Mouse (Mus musculus) heart, embryonic 14.5 days (tissue): Measurements from ENCODE around the gene Cradd. TPM values are rescaled to one million over a fixed set of nuclear protein-coding genes. Genes with fewer than 3 reads are reported as not detected.
A peak's percentile ranks its signal among the peaks of the same experiment; 100 is the strongest.

Source experiments
- ATAC-seq: fragments of 200-750 bp; cut with Nextera tagmentation; 2 replicates; pipeline ENCODE4 v1.8.0; 2017; ENCODE audit warnings: low read depth, moderate TSS enrichment; ENCODE audit not compliant: insufficient number of reproducible peaks, insufficient read depth, low FRiP score
- H3K27ac ChIP-seq, 2 experiments: fragments of 200-500 bp in 1 of 2; fragments of 300-500 bp in 1 of 2; sonication (generic) in 1 of 2; replicated peaks in 1 of 2; 2 replicates each; pipeline ENCODE4 v1.5.1; 2012 to 2014; ENCODE audit warnings: low read depth in 2 of 2, low read length in 2 of 2, control low read depth in 1 of 2, mild to moderate bottlenecking in 1 of 2, mixed read lengths in 1 of 2; ENCODE audit not compliant: control insufficient read depth in 1 of 2, insufficient read depth in 1 of 2
- H3K27me3 ChIP-seq: fragments of 300-500 bp; sonication (generic); 2 replicates; pipeline ENCODE4 v1.6.1; 2014; ENCODE audit warnings: mild to moderate bottlenecking, low read length, control low read depth; ENCODE audit not compliant: control insufficient read depth, insufficient read depth
- H3K36me3 ChIP-seq: fragments of 300-500 bp; sonication (generic); 2 replicates; pipeline ENCODE4 v1.6.1; 2014; ENCODE audit warnings: mild to moderate bottlenecking, control low read depth, low read length, mixed read lengths; ENCODE audit not compliant: control insufficient read depth, insufficient read depth
- H3K4me1 ChIP-seq, 2 experiments: fragments of 200-500 bp in 1 of 2; fragments of 300-500 bp in 1 of 2; sonication (generic) in 1 of 2; 2 replicates each; pipeline ENCODE4 v1.6.1; 2012 to 2014; ENCODE audit warnings: low read length in 2 of 2, control low read depth in 1 of 2, mixed read lengths in 1 of 2; ENCODE audit not compliant: control insufficient read depth in 2 of 2, insufficient read depth in 2 of 2
- H3K4me2 ChIP-seq: fragments of 300-500 bp; sonication (generic); 2 replicates; pipeline ENCODE4 v1.6.1; 2014; ENCODE audit warnings: mild to moderate bottlenecking, low read length
- H3K4me3 ChIP-seq, 2 experiments: fragments of 200-500 bp in 1 of 2; fragments of 300-500 bp in 1 of 2; sonication (generic) in 1 of 2; 2 replicates each; pipeline ENCODE4 v1.5.1; 2012 to 2014; ENCODE audit warnings: low read length in 2 of 2, mild to moderate bottlenecking in 2 of 2, control low read depth in 1 of 2, low read depth in 1 of 2, moderate library complexity in 1 of 2; ENCODE audit not compliant: control insufficient read depth in 1 of 2, insufficient read depth in 1 of 2
- H3K9ac ChIP-seq: fragments of 300-500 bp; sonication (generic); 2 replicates; pipeline ENCODE4 v1.6.1; 2014; ENCODE audit warnings: mild to moderate bottlenecking, low read length
- H3K9me3 ChIP-seq: fragments of 300-500 bp; sonication (generic); 2 replicates; pipeline ENCODE4 v1.6.1; 2016; ENCODE audit warnings: low read length, control low read depth; ENCODE audit not compliant: control insufficient read depth
- WGBS: fragments of 180-500 bp; shearing (Covaris S2); extraction: QIAGEN DNeasy Blood & Tissue Kit; methylation state at CpG from one replicate; pipeline ENCODE4 v1.1.7; 2014; 5-methylcytosine and 5-hydroxymethylcytosine counted together
- polyA plus RNA-seq: library from polyadenylated mRNA; unstranded; fragments of >200 nt; fragmentation: Nextera tagmentation; extraction: Ambion mirVana; gene quantifications from 2 replicates; pipeline ENCODE4 v1.2.1, GENCODE M21; 2014

The Cradd gene
- polyA plus RNA-seq, 1 experiment from 2014 or later: 12.3 TPM

- Histone ChIP-seq H3K4me2 (no peak overlapping the region), H3K9me3 (no peaks in the 10 kb centered on the region), H3K27me3 (no peaks in the 10 kb centered on the region), H3K9ac (no peak overlapping the region), H3K4me1 (peaks cover 0 to 11% of the 10 kb centered on the region in 2 experiments; a peak in 2 of 4 replicates), H3K36me3 (no peaks in the 10 kb centered on the region), H3K27ac (no peak overlapping the region), H3K4me3 (no peak overlapping the region)
- no peak for ATAC-seq
- WGBS: 80% methylated on average over 3 of the region's 3 CpGs
Measured at GRCm38 (mm10) chr10:95332596-95332995, 8.7 kb upstream of the Cradd start.

GRCm38 (mm10) chr10:95330375-95331363 lies 6.7 kb upstream of the Cradd start:
- no peak overlapping the region for H3K9ac ChIP-seq
- ATAC-seq: no peak
- H3K9me3 ChIP-seq: no peaks in the 10 kb centered on the region
- no peaks in the 10 kb centered on the region for H3K4me1 ChIP-seq
- WGBS: 85% methylated on average over 9 of the region's 9 CpGs
- H3K4me3 ChIP-seq: no peak overlapping the region
- no peak overlapping the region for H3K4me2 ChIP-seq
- H3K27ac ChIP-seq: no peak overlapping the region
- no peaks in the 10 kb centered on the region for H3K27me3 ChIP-seq
- no peaks in the 10 kb centered on the region for H3K36me3 ChIP-seq

GRCm38 (mm10) chr10:95329884-95330283 lies 6.0 kb upstream of the Cradd start:
- no peak overlapping the region for H3K4me3 ChIP-seq
- WGBS: 96% methylated on average over 1 of the region's 1 CpGs
- no peaks in the 10 kb centered on the region for H3K36me3 ChIP-seq
- H3K27me3 ChIP-seq: no peaks in the 10 kb centered on the region
- no peak overlapping the region for H3K27ac ChIP-seq
- H3K4me1 ChIP-seq: no peaks in the 10 kb centered on the region
- no peak for ATAC-seq
- no peaks in the 10 kb centered on the region for H3K9me3 ChIP-seq
- H3K9ac ChIP-seq: no peak overlapping the region
- no peak overlapping the region for H3K4me2 ChIP-seq

GRCm38 (mm10) chr10:95324278-95324631 lies 322 bp upstream of the Cradd start:
- Histone ChIP-seq H3K27ac (peak overlapping the region in 1 of 2 experiments; percentile 95; a peak in 1 of 4 replicates), H3K4me3 (no peak overlapping the region; a peak in 1 of 4 replicates)

GRCm38 (mm10) chr10:95322076-95323070 lies 1.6 kb downstream of the Cradd start:
- 0 out of 4 replicates have a peak overlapping the region, but pooled peaks of 1 of the 2 experiments have one; percentile 59 for H3K4me3 ChIP-seq
- peak overlapping the region; percentile 63 for H3K4me2 ChIP-seq
- ATAC-seq: no peak
- no peaks in the 10 kb centered on the region for H3K27me3 ChIP-seq
- peak overlapping the region; percentile 89; the same call in 1 of the 2 replicates for H3K9ac ChIP-seq
- 59% methylated on average over 20 of the region's 20 CpGs for WGBS
- peaks cover 19 to 24% of the 10 kb centered on the region in 2 experiments for H3K4me1 ChIP-seq
- H3K27ac ChIP-seq: peak overlapping the region; percentile 21 to 95; a peak in 3 of 4 replicates
- no peaks in the 10 kb centered on the region for H3K9me3 ChIP-seq
- no peaks in the 10 kb centered on the region for H3K36me3 ChIP-seq

More at GRCm38 (mm10) chr10:95324278-95324631, 322 bp upstream of the Cradd start:
- Histone ChIP-seq H3K9me3 (no peaks in the 10 kb centered on the region), H3K4me2 (no peak overlapping the region), H3K9ac (no peak overlapping the region), H3K4me1 (peaks cover 10 to 14% of the 10 kb centered on the region in 2 experiments), H3K36me3 (no peaks in the 10 kb centered on the region), H3K27me3 (no peaks in the 10 kb centered on the region)
- ATAC-seq: no peak
- WGBS: 31% methylated on average over 1 of the region's 1 CpGs

GRCm38 (mm10) chr10:95319001-95319400 lies 4.9 kb downstream of the Cradd start:
- Histone ChIP-seq H3K27ac (no peak overlapping the region), H3K4me1 (peaks cover 28 to 43% of the 10 kb centered on the region in 2 experiments), H3K9ac (no peak overlapping the region)

GRCm38 (mm10) chr10:95318392-95318708 lies 5.6 kb downstream of the Cradd start:
- H3K4me1 ChIP-seq: peaks cover 31 to 48% of the 10 kb centered on the region in 2 experiments
- H3K36me3 ChIP-seq: no peaks in the 10 kb centered on the region
- peak overlapping the region; percentile 39; the same call in 1 of the 2 replicates for H3K9ac ChIP-seq
- peak overlapping the region; percentile 31 to 40 for H3K27ac ChIP-seq
- H3K9me3 ChIP-seq: no peaks in the 10 kb centered on the region
- H3K27me3 ChIP-seq: no peaks in the 10 kb centered on the region
- 0 out of 2 replicates have a peak overlapping the region, but pooled peaks have one; percentile 16 for H3K4me2 ChIP-seq
- no peak for ATAC-seq
- 47% methylated on average over 7 of the region's 7 CpGs for WGBS
- H3K4me3 ChIP-seq: no peak overlapping the region

More at GRCm38 (mm10) chr10:95319001-95319400, 4.9 kb downstream of the Cradd start:
- ATAC-seq: no peak
- Histone ChIP-seq H3K4me2 (no peak overlapping the region), H3K9me3 (no peaks in the 10 kb centered on the region), H3K36me3 (no peaks in the 10 kb centered on the region), H3K27me3 (no peaks in the 10 kb centered on the region), H3K4me3 (no peak overlapping the region)
- WGBS: 92% methylated on average over 13 of the region's 13 CpGs
